Mouse (Mus musculus) bone marrow, adult 2 months (tissue): ENCODE measurements around the gene Rab11a.

Source experiments
- CTCF ChIP-seq: fragments of 200-500 bp; IDR thresholded peaks from 2 replicates; pipeline ENCODE4 v1.5.1; 2011; ENCODE audit warnings: low read length, control low read depth; ENCODE audit not compliant: control insufficient read depth, insufficient read depth
- POLR2A ChIP-seq: fragments of 200-500 bp; IDR thresholded peaks from 2 replicates; pipeline ENCODE4 v1.6.1; 2011; ENCODE audit warnings: low read depth, mild to moderate bottlenecking, control low read depth, low read length, borderline replicate concordance; ENCODE audit not compliant: control insufficient read depth

DNA sequence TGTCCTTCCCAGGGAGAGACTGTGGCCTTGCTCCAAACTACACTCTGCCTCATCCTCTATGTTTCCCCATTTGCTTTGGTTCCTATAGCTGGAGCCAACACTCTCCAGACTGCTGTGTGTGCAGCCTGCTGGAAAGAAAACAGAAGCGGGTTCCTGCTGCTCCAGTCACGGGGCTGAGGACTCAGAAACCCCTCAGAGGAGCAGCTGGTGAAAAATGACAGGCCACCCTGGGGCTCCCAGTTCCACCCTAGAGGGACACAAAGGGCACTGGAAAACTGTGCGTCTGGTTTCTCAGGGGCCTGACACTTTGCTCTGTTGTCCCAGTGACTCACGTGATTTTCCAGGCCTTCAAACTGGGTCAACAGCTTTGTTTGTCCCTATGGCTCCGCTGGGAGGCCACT lies 36.9 kb upstream of the Rab11a start:
- no peak for TF ChIP-seq POLR2A
- no peak for TF ChIP-seq CTCF
